Mouse (Mus musculus) cerebellum, adult 2 months (tissue): Measurements from ENCODE around the gene Kcnq2.

ENCODE experiments used
- CTCF ChIP-seq: fragments of 200-500 bp; IDR thresholded peaks from 2 replicates; pipeline ENCODE4 v1.5.1; 2011; ENCODE audit warnings: low read depth, mild to moderate bottlenecking, control low read depth, low read length, moderate library complexity, borderline replicate concordance; ENCODE audit not compliant: insufficient read depth
- POLR2A ChIP-seq: fragments of 200-500 bp; IDR thresholded peaks from 2 replicates; pipeline ENCODE4 v1.6.1; 2011; ENCODE audit warnings: low read length, control low read depth, borderline replicate concordance; ENCODE audit not compliant: insufficient read depth

DNA sequence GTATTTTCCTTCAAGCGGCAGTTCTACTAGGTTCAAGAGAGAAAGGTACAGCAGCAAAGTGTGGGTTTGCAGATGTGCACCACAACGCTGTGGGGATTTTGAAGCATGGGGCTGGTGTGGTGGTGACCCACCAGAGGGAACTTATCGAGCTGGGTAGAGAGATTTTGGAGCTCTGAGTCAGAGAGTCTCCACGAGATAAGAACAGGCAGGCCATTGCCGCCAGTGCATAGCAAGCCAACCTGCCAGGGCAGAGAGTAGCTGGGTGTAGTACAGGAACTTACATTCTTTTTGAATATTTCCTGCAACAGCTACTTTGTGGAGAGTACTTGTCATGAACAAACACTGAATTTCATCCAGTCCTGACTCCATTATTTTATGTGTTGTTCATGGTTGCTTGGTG, 43.4 kb upstream of the Kcnq2 start:
- TF ChIP-seq POLR2A: no peak
- TF ChIP-seq CTCF: no peak
